Mouse (Mus musculus): Measurements from ENCODE around the gene Cdh1. TPM values are rescaled to one million over a fixed set of nuclear protein-coding genes. Genes with fewer than 3 reads are reported as not detected.
A peak's percentile ranks its signal among the peaks of the same experiment; 100 is the strongest.
"Not testable (repeated sequence)": the region's sequence is repeated elsewhere in the genome, so short reads cannot be mapped to it uniquely, and the experiment has no call there.

Gene Cdh1
- polyA plus RNA-seq, 1 experiment from 2014 or later, result 6.9 TPM

DNA sequence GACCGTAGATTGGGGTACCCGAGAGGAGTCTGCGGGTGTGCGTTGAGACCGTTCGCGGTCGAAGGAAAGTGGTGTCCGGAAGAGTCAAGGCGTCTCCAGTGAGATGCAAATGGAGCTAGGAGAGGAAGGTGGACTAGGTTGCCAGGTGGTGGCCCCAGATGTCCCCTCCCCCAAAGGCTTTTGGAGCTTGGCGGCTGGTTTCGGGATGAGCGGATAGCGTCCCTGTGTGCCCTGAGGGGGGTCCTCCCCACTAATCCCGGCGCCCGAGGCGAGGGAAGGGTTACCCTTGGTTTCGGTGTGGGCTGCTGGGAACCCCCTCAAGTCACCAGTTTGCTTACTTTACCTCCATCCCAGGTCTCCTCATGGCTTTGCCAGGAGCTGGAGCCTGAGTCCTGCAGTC is 782 bp downstream of the Cdh1 start:
- Histone ChIP-seq H3K9me3 (no peaks in the 10 kb centered on the region), H3K36me3 (replicated peaks) (no peaks in the 10 kb centered on the region), H3K27ac (no peak overlapping the region), H3K4me1 (peaks cover 18% of the 10 kb centered on the region), H3K4me3 (peak overlapping the region; percentile 45), H3K4me2 (peak overlapping the region; percentile 94), H3K27me3 (replicated peaks) (peaks cover 43% of the 10 kb centered on the region), H3K9ac (no peak overlapping the region)
- ATAC-seq (replicated peaks), result no peak
- WGBS, result 1% methylated on average over 19 of the region's 19 CpGs

DNA sequence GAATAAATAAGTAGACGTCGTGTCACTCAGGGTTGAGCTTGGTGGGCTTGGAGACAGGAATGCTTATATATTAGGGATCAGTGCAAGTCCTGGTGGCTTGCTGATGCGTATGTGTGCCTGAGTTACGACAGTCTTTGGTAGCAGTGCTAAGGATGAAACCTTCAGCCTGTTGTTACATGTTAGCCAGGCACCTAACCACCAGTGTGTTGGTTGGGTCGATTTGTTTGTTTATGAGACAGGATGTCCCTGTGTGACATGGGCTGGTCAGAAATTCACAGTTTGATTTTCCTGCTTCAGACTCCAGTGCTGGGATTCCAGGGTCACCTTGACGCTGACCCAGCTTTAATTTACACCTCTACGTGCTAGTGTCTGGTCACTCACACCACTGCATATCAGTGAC is 2.5 kb downstream of the Cdh1 start:
- H3K4me3 ChIP-seq, result no peak overlapping the region
- H3K4me2 ChIP-seq, result no peak overlapping the region
- peaks cover 18% of the 10 kb centered on the region for H3K4me1 ChIP-seq
- no peak for ATAC-seq (replicated peaks)
- no peak overlapping the region for H3K9ac ChIP-seq
- H3K36me3 ChIP-seq (replicated peaks), result no peaks in the 10 kb centered on the region
- 76% methylated on average over 7 of the region's 7 CpGs for WGBS
- H3K27ac ChIP-seq, result no peak overlapping the region
- peaks cover 43% of the 10 kb centered on the region for H3K27me3 ChIP-seq (replicated peaks)
- no peaks in the 10 kb centered on the region for H3K9me3 ChIP-seq

DNA sequence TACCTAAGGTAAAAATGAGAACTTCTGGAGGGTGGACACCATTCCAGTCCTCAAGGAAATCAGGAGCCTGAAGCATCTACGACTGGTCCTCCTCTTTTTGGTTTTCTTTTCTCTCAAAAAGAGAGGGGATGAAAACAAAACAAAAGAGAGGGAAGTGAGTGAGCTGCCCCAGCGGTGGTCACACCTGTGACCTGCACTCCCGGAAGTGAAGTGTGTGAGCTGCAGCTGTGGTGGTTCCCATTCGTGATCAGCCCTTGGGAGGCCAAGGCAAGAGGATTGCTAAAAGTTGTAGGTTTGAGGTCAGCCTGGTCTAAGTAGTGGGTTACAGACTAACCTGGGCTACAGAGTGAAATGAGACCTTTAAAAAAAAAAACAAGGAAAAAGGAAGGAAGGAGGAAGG is 3.0 kb downstream of the Cdh1 start:
- Histone ChIP-seq H3K4me1 (peaks cover 18% of the 10 kb centered on the region), H3K27me3 (replicated peaks) (peaks cover 43% of the 10 kb centered on the region), H3K9me3 (no peaks in the 10 kb centered on the region), H3K9ac (no peak overlapping the region), H3K36me3 (replicated peaks) (no peaks in the 10 kb centered on the region), H3K4me3 (no peak overlapping the region), H3K27ac (no peak overlapping the region), H3K4me2 (no peak overlapping the region)
- ATAC-seq (replicated peaks), result no peak
- 53% methylated on average over 4 of the region's 4 CpGs for WGBS

DNA sequence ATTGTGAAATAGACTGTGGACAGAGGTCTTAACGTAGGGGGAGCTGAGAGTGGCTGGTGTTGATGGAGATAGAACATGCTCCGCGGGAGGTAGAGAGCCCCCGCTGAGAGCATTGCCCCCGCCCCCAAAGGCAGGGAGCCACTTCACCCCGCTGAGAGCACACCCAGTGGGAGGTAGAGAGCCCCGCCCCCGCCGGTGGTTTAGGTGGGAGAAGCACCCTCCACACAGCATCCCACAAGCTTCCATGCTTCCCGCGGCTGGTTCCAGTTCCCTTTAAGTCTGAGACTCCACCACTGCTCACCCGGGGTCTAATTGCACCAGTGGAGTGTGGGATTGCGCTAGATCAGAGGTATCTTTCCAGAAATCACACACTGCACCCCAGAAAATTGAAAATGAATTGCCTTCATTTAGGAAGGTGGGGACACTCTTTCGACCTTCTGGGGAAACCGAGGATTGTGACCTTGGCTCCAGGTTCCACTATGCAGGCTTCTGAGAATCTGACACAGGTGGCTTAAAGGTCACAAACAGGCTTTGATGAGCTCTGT is 3.5 kb downstream of the Cdh1 start:
- peaks cover 40% of the 10 kb centered on the region for H3K27me3 ChIP-seq (replicated peaks)
- whole genome bisulfite sequencing, result 40% methylated on average over 15 of the region's 15 CpGs
- no peak for ATAC-seq (replicated peaks)

DNA sequence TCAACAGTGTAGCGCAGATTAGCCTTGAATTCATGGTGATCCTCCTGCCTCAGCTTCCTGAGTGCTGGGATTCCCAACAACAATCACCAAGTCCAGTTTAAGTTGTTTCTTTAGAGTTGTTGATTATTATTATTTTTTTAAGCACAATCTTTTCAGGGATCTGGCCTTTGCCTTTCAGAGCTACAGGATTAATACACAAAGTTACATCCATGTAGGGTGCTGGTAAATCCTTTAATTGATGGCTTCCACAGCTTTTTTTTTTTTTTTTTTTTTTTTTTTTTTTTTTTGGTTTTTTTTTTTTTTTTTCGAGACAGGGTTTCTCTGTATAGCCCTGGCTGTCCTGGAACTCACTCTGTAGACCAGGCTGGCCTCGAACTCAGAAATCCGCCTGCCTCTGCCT is 4.6 kb downstream of the Cdh1 start:
- H3K36me3 ChIP-seq (replicated peaks); H3K27ac ChIP-seq; H3K9ac ChIP-seq; H3K9me3 ChIP-seq; H3K4me2 ChIP-seq; ATAC-seq (replicated peaks); H3K4me3 ChIP-seq: not testable (repeated sequence)
- Histone ChIP-seq H3K4me1 (peaks cover 15% of the 10 kb centered on the region), H3K27me3 (replicated peaks) (peaks cover 29% of the 10 kb centered on the region)
- 92% methylated on average over 3 of the region's 4 CpGs for WGBS

More for the DNA sequence above, 3.5 kb downstream of the Cdh1 start:
- no peak overlapping the region for H3K4me3 ChIP-seq
- no peak overlapping the region for H3K9ac ChIP-seq
- peaks cover 18% of the 10 kb centered on the region for H3K4me1 ChIP-seq
- no peaks in the 10 kb centered on the region for H3K9me3 ChIP-seq
- H3K36me3 ChIP-seq (replicated peaks), result no peaks in the 10 kb centered on the region
- H3K4me2 ChIP-seq, result no peak overlapping the region
- H3K27ac ChIP-seq, result no peak overlapping the region

DNA sequence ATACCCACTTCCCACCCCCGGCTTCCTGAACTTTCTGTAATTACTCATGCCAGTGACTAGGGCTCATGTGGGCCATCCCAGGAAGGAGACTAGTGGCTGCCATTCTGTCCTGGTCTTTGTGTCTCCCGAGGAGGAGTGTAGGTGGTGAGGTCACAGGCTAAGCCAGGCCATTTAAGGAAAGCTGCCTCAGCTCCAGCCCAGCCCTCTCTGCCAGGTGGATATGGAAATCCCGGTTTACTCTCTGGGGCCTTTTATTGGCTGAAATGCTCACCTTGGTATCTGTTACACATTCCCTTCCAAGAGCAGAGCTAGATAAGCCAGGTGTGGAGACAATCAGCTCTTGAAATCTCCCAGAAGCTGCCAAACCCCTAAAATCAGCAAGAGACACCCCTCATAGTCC is 5.3 kb downstream of the Cdh1 start:
- no peaks in the 10 kb centered on the region for H3K9me3 ChIP-seq
- H3K27ac ChIP-seq, result no peak overlapping the region
- H3K4me2 ChIP-seq, result no peak overlapping the region
- H3K4me3 ChIP-seq, result no peak overlapping the region
- no peak for ATAC-seq (replicated peaks)
- 72% methylated on average over 3 of the region's 3 CpGs for WGBS
- no peak overlapping the region for H3K9ac ChIP-seq
- H3K4me1 ChIP-seq, result peaks cover 9% of the 10 kb centered on the region
- peaks cover 23% of the 10 kb centered on the region for H3K27me3 ChIP-seq (replicated peaks)
- no peaks in the 10 kb centered on the region for H3K36me3 ChIP-seq (replicated peaks)

DNA sequence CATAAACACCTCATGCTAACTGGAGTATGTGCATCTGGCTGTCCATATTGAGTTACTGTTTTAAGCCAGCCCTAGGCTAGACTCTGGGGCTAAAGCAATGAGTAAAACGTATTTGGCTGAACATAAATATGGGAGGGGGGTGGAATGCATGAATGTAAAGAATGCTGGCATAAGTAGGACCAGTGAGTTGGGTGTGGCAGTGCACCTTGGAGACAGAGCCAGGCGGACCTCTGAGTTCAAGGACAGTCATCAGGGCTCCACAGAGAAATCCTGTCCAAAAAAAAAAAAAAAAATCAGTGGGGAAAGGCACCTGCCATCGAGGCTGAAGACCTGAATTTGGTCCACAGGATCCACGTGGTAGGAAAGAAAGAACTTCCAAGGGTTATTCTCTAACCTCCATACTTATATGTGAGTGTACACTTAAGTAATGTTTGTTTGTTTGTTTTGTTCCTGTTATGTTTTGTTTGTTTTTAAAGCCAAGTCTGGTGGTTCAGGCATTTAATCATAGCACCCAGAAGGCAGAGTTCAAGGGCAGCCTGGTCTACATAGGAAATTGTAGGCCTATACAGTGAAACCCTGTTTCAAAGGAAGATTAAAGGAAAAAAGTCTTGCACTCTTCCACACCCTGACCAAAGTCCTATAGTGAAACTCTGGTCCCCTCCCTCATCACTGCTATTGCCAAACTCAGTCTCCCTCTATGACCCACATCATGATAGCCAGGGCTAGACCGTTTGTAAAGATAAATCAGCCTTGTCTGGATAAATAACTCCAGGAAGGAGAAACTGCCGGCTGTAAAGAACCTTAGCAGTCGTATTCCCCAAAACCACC is 6.1 kb downstream of the Cdh1 start:
- whole genome bisulfite sequencing, result 84% methylated on average over 7 of the region's 7 CpGs
- no peaks in the 10 kb centered on the region for H3K9me3 ChIP-seq
- H3K4me1 ChIP-seq, result peaks cover under 1% of the 10 kb centered on the region; the same call in 1 of the 2 replicates
- no peak overlapping the region for H3K27ac ChIP-seq
- H3K4me2 ChIP-seq, result no peak overlapping the region
- H3K4me3 ChIP-seq, result no peak overlapping the region
- H3K36me3 ChIP-seq (replicated peaks), result no peaks in the 10 kb centered on the region
- peaks cover 14% of the 10 kb centered on the region for H3K27me3 ChIP-seq (replicated peaks)
- no peak overlapping the region for H3K9ac ChIP-seq
- ATAC-seq (replicated peaks), result no peak

DNA sequence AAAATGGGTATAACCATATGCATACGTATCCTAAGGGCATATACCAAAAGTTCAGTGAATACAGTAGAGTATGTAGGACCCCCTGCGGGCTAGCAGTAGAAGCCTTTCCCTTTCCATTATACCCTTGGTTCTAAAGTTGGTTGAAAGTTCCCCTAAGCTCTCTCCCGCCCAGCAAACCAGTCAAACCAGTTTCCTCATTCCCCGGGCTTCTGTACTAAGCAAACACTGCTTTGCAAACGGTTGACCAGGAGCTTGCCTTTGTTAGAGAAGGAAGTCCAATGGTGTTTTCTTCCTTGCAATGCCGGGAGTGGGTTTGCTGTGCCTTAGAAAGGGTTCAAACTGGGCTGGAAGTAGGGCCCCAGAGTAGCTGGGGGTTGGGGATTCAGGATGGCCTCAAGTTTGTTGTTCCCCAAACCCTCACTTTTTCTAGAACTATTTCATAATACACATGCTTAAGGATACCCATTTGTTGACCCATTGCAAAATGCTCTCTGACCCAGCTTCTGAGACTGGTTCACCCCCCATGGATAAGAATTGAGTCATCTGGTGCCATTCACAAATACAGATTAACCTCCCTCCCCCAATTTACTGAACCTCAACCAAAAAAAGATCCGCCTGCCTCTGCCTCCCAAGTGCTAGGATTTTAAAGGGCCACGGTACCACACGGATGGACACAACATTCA is 7.9 kb downstream of the Cdh1 start:
- no peak overlapping the region for H3K4me3 ChIP-seq
- no peak for ATAC-seq (replicated peaks)
- H3K4me1 ChIP-seq, result no peaks in the 10 kb centered on the region
- no peak overlapping the region for H3K27ac ChIP-seq
- H3K4me2 ChIP-seq, result no peak overlapping the region
- 72% methylated on average over 9 of the region's 9 CpGs for WGBS
- H3K27me3 ChIP-seq (replicated peaks), result peaks cover 1% of the 10 kb centered on the region; the same call in 1 of the 2 replicates
- no peaks in the 10 kb centered on the region for H3K36me3 ChIP-seq (replicated peaks)
- H3K9ac ChIP-seq, result no peak overlapping the region
- no peaks in the 10 kb centered on the region for H3K9me3 ChIP-seq

DNA sequence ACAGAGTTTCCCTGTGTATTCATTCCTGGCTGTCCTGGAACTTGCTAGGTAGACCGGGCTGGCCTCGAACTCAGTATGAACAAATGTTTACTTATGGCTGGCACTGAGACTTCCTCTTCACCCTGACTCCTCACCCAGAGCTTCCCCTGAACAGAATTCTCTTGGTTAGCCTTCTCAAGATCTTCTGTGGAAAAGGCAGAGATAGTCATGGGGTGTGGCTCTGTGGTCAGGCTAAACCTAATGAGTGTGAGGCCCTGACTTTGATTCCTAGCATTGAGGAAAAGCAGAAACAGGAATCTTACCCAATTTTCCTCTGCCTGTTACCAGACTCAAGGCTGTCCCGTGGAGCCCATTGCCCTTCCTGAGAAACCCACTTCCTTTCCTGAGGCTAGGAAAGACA is 8.9 kb downstream of the Cdh1 start:
- WGBS, result 78% methylated on average over 3 of the region's 3 CpGs
- Histone ChIP-seq H3K4me1 (no peaks in the 10 kb centered on the region), H3K9ac (no peak overlapping the region)

DNA sequence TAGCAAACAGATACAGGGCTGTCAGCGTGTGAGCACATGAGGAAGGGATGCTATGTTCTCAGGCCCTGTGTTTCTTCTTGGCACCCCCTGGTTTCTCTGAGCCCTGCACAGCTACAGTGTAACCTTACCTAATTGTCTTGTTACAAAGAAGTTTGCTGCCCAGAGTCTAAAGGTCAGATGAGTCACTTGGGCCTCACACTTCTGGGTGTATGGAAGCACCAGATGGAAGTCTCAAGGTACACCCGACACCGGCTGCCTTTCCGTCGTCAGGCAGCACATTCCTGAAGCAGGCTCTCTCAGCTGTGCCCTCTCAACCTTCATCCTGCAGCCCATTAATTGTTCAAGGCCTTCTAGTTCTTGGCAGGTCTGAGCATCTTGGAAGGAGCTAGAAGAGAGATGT is 11.6 kb downstream of the Cdh1 start:
- no peaks in the 10 kb centered on the region for H3K4me1 ChIP-seq
- no peaks in the 10 kb centered on the region for H3K27me3 ChIP-seq (replicated peaks)
- ATAC-seq (replicated peaks), result no peak
- H3K4me3 ChIP-seq, result no peak overlapping the region
- WGBS, result 70% methylated on average over 5 of the region's 5 CpGs
- H3K9ac ChIP-seq, result no peak overlapping the region
- H3K4me2 ChIP-seq, result no peak overlapping the region
- H3K36me3 ChIP-seq (replicated peaks), result no peaks in the 10 kb centered on the region
- H3K9me3 ChIP-seq, result no peaks in the 10 kb centered on the region
- no peak overlapping the region for H3K27ac ChIP-seq

More for the DNA sequence above, 8.9 kb downstream of the Cdh1 start:
- no peak overlapping the region for H3K4me3 ChIP-seq
- no peak overlapping the region for H3K27ac ChIP-seq
- no peak overlapping the region for H3K4me2 ChIP-seq
- no peak for ATAC-seq (replicated peaks)
- H3K9me3 ChIP-seq, result no peaks in the 10 kb centered on the region
- H3K27me3 ChIP-seq (replicated peaks), result no peaks in the 10 kb centered on the region
- no peaks in the 10 kb centered on the region for H3K36me3 ChIP-seq (replicated peaks)

DNA sequence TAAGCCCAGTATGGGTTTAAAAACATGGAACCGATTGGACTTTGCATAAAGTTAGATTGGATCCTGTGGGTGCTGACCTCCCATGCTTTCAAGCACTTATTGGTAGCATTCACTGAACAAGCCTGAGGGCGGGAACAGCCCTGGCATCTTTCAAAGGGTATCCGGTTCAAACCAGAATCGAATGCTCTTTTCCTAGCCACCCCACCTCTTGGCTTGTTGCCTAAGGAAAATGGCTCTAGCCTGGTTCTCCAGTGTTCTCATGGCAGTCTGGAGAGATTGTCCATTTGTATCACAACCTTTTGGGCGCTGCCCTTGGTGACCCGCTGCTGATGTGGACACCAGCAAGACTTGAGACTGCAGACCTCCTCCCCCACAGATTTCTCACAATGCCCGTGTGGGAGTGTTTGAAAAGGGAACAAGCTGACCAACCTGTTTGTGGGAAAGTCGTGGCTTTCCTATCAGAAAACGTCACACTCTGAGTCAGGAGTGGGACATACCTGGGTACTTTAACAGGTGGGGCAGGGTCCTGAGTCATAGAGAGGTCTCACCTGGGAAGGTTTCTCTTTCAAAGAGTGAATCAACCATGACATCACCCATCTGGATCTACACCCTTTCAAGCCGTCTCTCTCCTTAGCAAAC is 12.6 kb downstream of the Cdh1 start:
- Histone ChIP-seq H3K4me2 (no peak overlapping the region), H3K9ac (no peak overlapping the region), H3K4me3 (no peak overlapping the region), H3K36me3 (replicated peaks) (no peaks in the 10 kb centered on the region), H3K27ac (no peak overlapping the region), H3K9me3 (no peaks in the 10 kb centered on the region), H3K27me3 (replicated peaks) (no peaks in the 10 kb centered on the region), H3K4me1 (no peaks in the 10 kb centered on the region)
- 83% methylated on average over 10 of the region's 10 CpGs for WGBS
- no peak for ATAC-seq (replicated peaks)

DNA sequence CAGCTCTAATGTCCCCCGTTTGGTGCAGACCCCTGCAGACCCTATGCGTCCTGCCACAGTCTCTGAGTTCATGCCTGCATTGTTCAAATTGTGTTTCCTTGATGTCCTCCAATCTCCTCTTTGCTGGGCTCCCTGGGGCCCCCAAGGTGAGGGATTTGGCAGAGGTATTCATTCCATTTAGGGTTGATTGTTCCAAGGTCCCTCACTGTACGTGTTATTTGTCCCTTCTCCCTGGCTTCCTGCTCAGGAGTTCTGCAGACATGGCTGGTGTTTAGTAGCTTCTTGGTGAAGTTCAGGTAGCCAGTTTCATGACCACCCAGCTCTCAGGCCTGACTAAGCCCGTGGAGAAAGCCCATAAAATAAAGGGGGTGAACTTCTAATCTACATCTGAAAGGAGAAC is 13.5 kb downstream of the Cdh1 start:
- Histone ChIP-seq H3K36me3 (replicated peaks) (no peaks in the 10 kb centered on the region), H3K4me3 (no peak overlapping the region), H3K4me2 (no peak overlapping the region), H3K9ac (no peak overlapping the region), H3K9me3 (no peaks in the 10 kb centered on the region), H3K4me1 (no peaks in the 10 kb centered on the region), H3K27me3 (replicated peaks) (no peaks in the 10 kb centered on the region), H3K27ac (no peak overlapping the region)
- 34% methylated on average over 4 of the region's 4 CpGs for WGBS
- no peak for ATAC-seq (replicated peaks)
